Mouse (Mus musculus) ES-E14 (cell line): ENCODE results near the gene Ptp4a2. TPM values are rescaled to one million over a fixed set of nuclear protein-coding genes. Genes with fewer than 3 reads are reported as not detected.
A peak's percentile ranks its signal among the peaks of the same experiment; 100 is the strongest.

ENCODE experiments used
- DNase-seq: peaks from one replicate; pipeline ENCODE4 v3.0.0-alpha.2; 2013; ENCODE audit warnings: low read depth, low spot score
- H3K27ac ChIP-seq: 2 replicates; pipeline ENCODE4 v1.5.1; 2012; ENCODE audit warnings: low read depth, mild to moderate bottlenecking, low read length, moderate library complexity, mixed read lengths; ENCODE audit not compliant: poor library complexity, insufficient read depth, severe bottlenecking
- H3K36me3 ChIP-seq: 2 replicates; pipeline ENCODE4 v1.6.1; 2012; ENCODE audit warnings: mild to moderate bottlenecking, low read length, moderate library complexity, mixed read lengths; ENCODE audit not compliant: control insufficient read depth, poor library complexity, insufficient read depth, severe bottlenecking
- H3K4me1 ChIP-seq, 2 experiments: fragments of 150-350 bp in 1 of 2; sonication (generic) in 1 of 2; 2 replicates each; pipeline ENCODE4 v1.6.1; 2012; ENCODE audit warnings: low read length in 2 of 2, mild to moderate bottlenecking in 1 of 2, mixed read lengths in 1 of 2; ENCODE audit not compliant: control insufficient read depth in 2 of 2, insufficient read depth in 2 of 2, poor library complexity in 1 of 2
- H3K4me3 ChIP-seq, 2 experiments: fragments of 150-350 bp in 1 of 2; sonication (generic) in 1 of 2; 2 replicates each; pipeline ENCODE4 v1.5.1; 2012; ENCODE audit warnings: low read length in 2 of 2, low read depth in 1 of 2, mild to moderate bottlenecking in 1 of 2, mixed read lengths in 1 of 2; ENCODE audit not compliant: insufficient read depth in 1 of 2, poor library complexity in 1 of 2, severe bottlenecking in 1 of 2
- H3K9ac ChIP-seq: 2 replicates; pipeline ENCODE4 v1.6.1; 2012; ENCODE audit warnings: low read depth, mild to moderate bottlenecking, low read length, mixed read lengths; ENCODE audit not compliant: poor library complexity, insufficient read depth, severe bottlenecking
- H3K9me3 ChIP-seq: fragments of 150-350 bp; sonication (generic); 2 replicates; pipeline ENCODE4 v1.6.1; 2012; ENCODE audit warnings: low read depth, mild to moderate bottlenecking, low read length; ENCODE audit not compliant: control insufficient read depth, insufficient read depth
- CHD2 ChIP-seq: IDR thresholded peaks from 2 replicates; pipeline ENCODE4 v1.6.1; 2014; ENCODE audit warnings: mild to moderate bottlenecking, low read depth, low read length, inconsistent platforms
- HCFC1 ChIP-seq: IDR thresholded peaks from 2 replicates; pipeline ENCODE4 v1.6.1; 2012; ENCODE audit warnings: low read length, inconsistent platforms, borderline replicate concordance; ENCODE audit not compliant: insufficient read depth
- MAFK ChIP-seq: IDR thresholded peaks from 2 replicates; pipeline ENCODE4 v1.6.1; 2014; ENCODE audit warnings: mild to moderate bottlenecking, low read depth, low read length, inconsistent platforms; ENCODE audit not compliant: insufficient read depth
- ZC3H11A ChIP-seq: IDR thresholded peaks from 2 replicates; pipeline ENCODE4 v1.6.1; 2012; ENCODE audit warnings: low read depth, mild to moderate bottlenecking, inconsistent platforms, low read length, borderline replicate concordance
- ZNF384 ChIP-seq: IDR thresholded peaks from 2 replicates; pipeline ENCODE4 v1.6.1; 2012; ENCODE audit warnings: low read depth, low read length, inconsistent platforms
- in situ Hi-C, 2 experiments: fragments of 600-800 bp; cut with MboI; formaldehyde crosslinking; loops; one replicate each; pipeline ENCODE4 v1.15.1; 2025; ENCODE audit warnings: low sequenced_read_pairs in 2 of 2, inconsistent platforms in 1 of 2; ENCODE audit not compliant: unreplicated experiment in 2 of 2
- total RNA-seq: library from RNA; depleted of rRNA; stranded (reverse); fragments of 300-350 nt; gene quantifications from 2 replicates; pipeline ENCODE4 v1.2.3, GENCODE M21; 2012

Ptp4a2 gene
- total RNA-seq, 1 experiment: 104 TPM

GRCm38 (mm10) chr4:129781881-129782675 is 28.9 kb upstream of the Ptp4a2 start:
- H3K4me3 ChIP-seq: no peak overlapping the region
- H3K27ac ChIP-seq: no peak overlapping the region
- H3K36me3 ChIP-seq: no peaks in the 10 kb centered on the region
- no peak for DNase-seq
- no peaks in the 10 kb centered on the region for H3K9me3 ChIP-seq
- in situ Hi-C loops: loop anchor here in 1 of 2 experiments (5.0 kb wide), 1 partner anchor 145 kb away; the partner anchor contains the start of gene Spocd1
- no peak for TF ChIP-seq ZNF384
- TF ChIP-seq HCFC1: no peak
- TF ChIP-seq ZC3H11A: no peak
- TF ChIP-seq MAFK: no peak
- no peak for TF ChIP-seq CHD2
- H3K9ac ChIP-seq: no peak overlapping the region
- peaks cover 0 to 3% of the 10 kb centered on the region in 2 experiments; a peak in 1 of 4 replicates for H3K4me1 ChIP-seq

DNA sequence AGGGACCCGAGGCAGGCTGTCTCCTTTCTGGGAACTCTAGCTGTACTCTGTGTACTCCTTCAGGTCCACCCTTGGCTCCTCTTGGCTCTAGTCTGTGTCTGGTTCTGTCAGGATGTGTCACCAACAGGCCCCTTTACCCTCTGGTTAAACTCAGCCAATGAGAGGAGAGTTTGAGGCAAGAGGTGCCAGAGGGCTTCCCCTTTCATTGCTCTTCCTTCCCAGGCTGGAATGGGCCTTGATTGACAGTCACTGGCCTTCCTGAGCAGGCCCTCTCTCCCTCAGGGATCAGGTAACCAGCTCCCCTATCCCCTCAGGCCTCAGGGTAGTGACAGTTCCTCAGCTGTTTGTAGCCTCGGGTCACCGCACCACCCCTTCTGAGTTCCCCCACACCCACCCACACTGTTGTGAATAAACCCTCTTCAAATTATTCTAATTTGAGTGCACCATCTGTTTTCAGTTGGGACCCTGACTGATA is 28.1 kb upstream of the Ptp4a2 start:
- in situ Hi-C loops: loop anchor here in 1 of 2 experiments (5.0 kb wide), 1 partner anchor 144 kb away; the partner anchor contains the start of gene Spocd1
- Histone ChIP-seq H3K36me3 (no peaks in the 10 kb centered on the region), H3K4me1 (peaks cover 0 to 3% of the 10 kb centered on the region in 2 experiments; a peak in 1 of 4 replicates), H3K9me3 (no peaks in the 10 kb centered on the region), H3K4me3 (no peak overlapping the region), H3K9ac (no peak overlapping the region), H3K27ac (no peak overlapping the region)
- TF ChIP-seq ZNF384: no peak
- no peak for TF ChIP-seq ZC3H11A
- TF ChIP-seq HCFC1: no peak
- TF ChIP-seq CHD2: no peak
- no peak for TF ChIP-seq MAFK
- DNase-seq: no peak

DNA sequence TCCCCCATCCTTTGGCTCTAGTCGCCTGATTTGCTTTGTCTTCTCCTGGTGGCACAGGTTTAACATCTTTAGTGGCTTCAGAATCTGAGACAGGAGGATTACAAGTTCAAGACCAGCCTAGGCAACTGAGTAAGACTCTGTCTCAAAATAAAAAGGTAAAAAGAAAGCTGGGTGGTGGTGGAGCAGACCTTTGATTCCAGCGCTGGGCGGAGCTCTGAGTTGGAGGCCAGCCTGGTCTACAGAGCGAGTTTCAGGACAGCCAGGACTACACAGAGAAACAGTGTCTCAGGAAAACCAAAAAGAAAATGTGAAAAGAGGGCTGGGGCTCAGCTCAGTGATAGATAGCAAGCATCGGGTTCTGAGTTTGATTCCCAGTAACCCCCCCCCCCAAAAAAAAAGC is 27.5 kb upstream of the Ptp4a2 start:
- DNase-seq: no peak
- TF ChIP-seq CHD2 (no peak), ZC3H11A (no peak), ZNF384 (no peak), MAFK (no peak), HCFC1 (no peak)

GRCm38 (mm10) chr4:129785178-129785577 is 25.8 kb upstream of the Ptp4a2 start:
- Histone ChIP-seq H3K27ac (no peak overlapping the region), H3K4me1 (peaks cover 0 to 3% of the 10 kb centered on the region in 2 experiments; a peak in 1 of 4 replicates), H3K4me3 (no peak overlapping the region), H3K36me3 (no peaks in the 10 kb centered on the region), H3K9me3 (no peaks in the 10 kb centered on the region), H3K9ac (no peak overlapping the region)
- DNase-seq: peak; percentile 92
- TF ChIP-seq HCFC1 (no peak), MAFK (peak; percentile 24; the same call in 1 of the 2 replicates), ZC3H11A (peak; percentile 98)
- in situ Hi-C loops: no loop called here

More for the DNA sequence above, 27.5 kb upstream of the Ptp4a2 start:
- Histone ChIP-seq H3K9me3 (no peaks in the 10 kb centered on the region), H3K9ac (no peak overlapping the region), H3K4me1 (peaks cover 0 to 3% of the 10 kb centered on the region in 2 experiments; a peak in 1 of 4 replicates), H3K27ac (no peak overlapping the region), H3K4me3 (no peak overlapping the region), H3K36me3 (no peaks in the 10 kb centered on the region)
- in situ Hi-C loops: loop anchor here in 1 of 2 experiments (5.0 kb wide), 1 partner anchor 144 kb away; the partner anchor contains the start of gene Spocd1
